Mouse (Mus musculus): Measurements from ENCODE around the gene Cd79b. TPM values are rescaled to one million over a fixed set of nuclear protein-coding genes. Genes with fewer than 3 reads are reported as not detected.

Cd79b gene
- total RNA-seq, 2 experiments from 2014 or later = 0.51 to 0.70 TPM

DNA sequence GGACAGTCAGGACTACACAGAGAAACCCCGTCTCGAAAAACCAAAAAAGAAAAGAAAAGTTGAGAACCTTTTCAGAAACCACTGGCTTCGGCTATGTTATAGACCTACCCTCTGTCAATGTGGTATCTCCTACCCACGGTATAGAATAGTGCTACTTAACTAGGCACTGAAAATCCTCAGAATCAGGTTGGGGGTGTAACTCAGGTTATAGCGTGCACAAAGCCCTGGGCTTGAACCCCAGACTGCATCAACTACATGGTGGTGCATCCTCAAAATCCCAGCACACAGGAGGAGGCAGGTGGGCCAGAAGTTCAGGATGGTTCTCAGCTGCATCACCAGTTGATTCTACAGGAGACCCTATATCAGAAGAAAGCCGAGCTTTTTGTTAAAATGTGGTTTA, 40.8 kb downstream of the Cd79b start:
- no peak for DNase-seq

DNA sequence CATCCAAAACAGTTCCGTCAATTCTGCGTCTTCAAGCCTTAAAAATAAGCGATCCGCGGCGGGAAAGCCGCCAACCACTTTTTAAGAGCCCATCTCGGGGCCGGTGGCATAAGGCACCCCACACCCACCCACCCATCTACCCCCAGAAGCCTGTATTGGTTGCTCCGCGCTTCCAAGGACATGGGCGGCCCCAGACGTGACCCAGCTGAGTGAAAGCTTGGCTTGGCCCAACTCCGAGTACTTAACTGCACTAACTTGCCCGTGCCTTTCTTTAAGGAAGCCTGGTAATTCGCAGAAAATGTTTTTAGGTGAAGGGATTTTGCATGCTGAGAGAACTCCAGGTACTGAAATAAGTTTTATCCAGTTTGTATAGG, 41.3 kb downstream of the Cd79b start:
- no peak for DNase-seq

DNA sequence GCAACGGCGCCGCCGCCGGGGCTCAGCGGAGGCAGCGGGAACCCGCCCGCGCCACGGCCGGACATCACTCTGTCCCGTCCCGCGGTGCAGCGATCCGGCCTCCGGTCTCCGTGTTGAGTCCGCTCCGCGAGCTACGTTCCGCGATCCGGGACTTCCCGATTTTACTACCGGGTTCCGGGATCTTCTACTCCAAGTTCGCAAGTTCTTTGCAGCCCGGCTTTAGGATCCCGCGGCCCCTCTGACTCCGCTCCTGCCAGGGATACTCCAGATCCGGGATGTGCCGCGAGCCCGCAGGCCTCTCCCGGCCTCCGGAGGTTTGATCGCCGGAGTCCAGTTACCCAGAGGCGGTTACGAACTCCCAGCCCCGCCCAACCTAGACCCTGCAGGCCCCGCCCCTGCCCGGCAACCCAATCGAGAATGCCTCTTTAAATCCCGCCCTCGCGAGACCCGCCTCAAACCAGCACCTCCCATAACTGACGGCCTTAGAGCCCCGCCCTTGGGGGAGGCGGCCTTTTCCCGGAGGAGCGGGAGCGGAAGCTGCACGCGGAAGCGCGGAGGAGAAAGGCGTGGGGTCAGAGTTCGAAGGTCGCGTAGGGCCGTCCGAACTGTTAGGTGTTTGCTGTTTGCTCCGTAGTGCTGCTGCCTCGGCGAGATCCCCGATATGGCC, 41.8 kb downstream of the Cd79b start, which contains the start of gene Smarcd2:
Smarcd2 (minus strand) TSS at position 329 of the 667 bp plus-strand sequence.
- peak; percentile 100 for DNase-seq

DNA sequence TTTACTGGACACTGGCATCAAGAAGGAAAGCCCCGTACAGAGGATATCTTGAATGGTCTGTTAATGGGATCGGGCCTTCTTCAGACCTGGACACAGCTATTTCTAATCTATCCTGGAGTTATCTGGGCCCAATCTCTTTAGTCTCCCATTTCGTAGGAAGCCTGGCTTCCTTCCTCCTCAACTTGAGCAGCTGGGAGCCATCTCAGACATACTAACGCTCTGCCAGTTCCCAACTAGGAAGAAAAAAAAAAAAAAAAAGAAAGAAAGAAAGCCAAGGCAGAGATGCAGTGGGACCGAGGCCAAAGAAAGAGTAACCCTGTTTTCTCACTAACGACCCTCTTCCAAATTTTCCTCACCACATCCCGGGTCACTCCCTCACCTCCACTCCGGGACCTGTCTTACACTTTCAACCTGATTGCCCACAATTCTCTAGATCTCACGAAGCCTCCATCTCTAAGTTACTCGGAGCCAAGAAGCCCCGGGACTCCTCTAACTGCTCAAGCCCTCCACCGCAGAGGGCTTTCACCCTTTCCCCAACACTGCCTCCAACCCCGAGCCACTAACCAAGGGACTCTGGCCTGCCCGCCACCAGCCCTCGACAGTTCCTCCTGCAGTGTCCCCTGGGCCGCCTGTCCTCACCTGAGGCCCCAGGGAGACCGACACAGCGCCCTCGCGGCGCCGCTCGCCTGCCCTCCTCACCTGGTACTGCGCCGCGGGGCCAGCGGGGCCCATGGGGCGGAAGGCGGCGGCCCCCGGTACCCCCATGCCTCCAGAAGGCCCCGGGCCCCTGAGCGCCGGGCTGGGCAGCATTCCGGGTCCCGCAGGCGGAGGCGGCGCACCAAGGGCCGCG, 42.5 kb downstream of the Cd79b start:
- no peak for DNase-seq

DNA sequence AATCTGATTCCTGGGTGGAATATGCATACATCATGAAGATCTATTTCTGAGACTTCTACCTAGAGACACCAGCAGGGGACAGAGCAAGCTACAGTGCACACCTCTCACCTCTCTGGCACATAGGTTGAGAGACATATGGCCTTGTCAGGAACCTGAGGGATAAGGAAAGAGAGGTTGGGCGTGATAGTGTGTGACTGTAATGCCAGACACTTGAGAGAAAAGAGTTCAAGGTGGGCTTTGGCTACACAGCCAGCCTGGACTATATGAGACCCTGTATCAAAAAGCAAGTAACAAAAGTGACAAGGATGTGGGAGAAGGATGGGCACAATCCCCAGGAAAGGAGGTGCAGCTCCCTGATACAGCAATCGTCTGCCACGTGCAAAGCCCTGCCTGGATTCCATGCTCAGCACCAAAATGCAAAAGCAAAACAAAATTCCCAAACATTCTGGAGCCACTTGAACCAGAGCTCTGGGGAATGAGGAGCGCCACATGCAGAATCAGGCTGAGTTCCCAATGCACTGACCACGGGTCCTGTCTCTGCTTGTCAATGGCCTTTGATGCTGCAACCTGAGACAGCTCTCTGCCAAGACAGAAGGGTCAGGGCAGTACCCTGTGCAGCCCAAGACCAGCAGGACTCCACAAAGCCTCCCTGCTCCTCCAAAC, 43.3 kb downstream of the Cd79b start:
- DNase-seq = peak; percentile 49

DNA sequence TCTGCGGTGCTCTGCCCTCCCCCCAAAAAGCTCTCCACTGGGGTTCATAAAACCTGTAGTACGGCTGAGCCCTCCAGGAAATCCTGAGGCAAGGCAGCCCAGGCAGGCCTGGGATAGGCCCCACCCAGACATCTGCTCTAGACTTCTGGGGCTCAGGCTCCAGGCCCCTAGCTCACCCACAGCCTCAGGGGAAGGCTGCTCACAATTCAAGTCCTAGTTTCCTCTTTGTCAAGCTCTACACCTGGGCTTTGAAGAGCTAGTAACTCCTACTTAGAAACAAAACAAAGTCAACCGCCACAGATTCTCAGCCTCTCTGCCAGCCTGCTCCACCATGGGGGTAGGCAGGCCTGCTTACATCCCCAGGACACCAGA, 45.5 kb downstream of the Cd79b start:
- peak; percentile 57 for DNase-seq

- DNase-seq = peak; percentile 96
Measured at GRCm38 (mm10) chr11:106268326-106269059, 46.1 kb downstream of the Cd79b start.

DNA sequence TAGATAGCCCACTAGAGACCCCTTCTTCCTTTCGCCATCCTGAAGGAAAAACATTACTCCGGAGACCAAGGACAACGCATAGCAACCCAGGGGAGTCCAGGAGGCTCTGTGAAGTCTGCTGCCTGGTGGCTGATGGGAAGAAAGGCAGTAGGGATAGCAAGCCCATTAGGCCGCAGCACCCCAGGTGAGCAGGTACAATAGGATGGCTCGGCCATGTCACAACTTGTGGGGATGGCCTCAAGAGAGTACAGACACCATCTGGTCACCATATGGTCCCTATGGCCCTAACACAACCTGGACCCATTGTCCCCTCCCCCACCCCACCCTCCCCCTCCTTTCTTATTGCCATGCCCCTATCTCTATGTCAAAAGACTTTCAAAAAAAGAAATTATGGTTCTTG, 46.7 kb downstream of the Cd79b start:
- DNase-seq = no peak

DNA sequence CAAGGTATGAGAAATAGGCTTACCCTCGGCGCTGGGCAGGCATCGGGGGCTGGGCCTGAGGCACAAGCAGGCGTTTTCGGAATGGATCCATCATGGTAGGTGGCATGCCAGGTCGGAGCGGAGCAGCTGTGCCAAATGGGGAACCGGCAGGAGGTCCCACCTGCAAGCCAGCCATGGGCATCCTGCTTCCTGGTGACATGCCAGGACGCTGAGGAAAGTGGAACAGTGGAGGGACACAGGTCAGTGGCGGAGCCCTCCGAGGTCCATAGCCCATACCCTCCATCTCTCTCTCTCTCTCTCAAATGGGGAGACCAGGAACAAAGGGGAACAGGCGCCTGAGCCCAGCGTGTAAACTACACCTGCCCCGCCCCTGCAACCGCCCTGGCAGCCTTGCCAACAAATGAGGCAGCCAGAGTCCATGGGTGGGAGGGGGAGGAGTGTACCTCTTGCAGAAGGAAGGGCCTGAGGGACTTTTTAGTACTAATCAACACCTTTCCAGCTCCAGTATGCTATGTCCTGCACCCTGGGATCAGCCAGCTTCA, 47.2 kb downstream of the Cd79b start:
- peak; percentile 65 for DNase-seq

GRCm38 (mm10) chr11:106266431-106266830, 48.1 kb downstream of the Cd79b start:
- DNase-seq = no peak

- no peak for DNase-seq
Measured at GRCm38 (mm10) chr11:106265570-106265969, 49.0 kb downstream of the Cd79b start.

DNA sequence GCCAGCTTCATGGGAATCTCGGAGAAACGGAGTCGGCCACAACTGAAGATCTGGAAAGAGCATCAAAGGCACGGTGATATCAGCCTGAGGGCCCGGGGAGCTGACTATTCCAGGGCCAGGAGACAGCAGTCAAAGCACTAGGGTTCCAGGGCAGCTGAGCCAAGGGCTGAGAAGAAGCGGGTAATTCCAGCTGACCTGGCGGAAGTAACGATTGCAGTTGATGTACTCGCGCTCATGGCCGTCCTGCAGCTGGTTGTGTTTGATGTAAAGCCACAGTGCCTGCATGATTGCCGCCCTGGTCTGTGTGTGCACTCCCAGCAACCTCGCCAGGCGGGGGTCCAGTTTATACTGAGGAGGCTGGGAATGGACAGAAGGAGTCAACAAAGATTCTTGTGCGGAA, 49.6 kb downstream of the Cd79b start:
- DNase-seq = no peak

- no peak for DNase-seq
Measured at GRCm38 (mm10) chr11:106263963-106264362, 50.6 kb downstream of the Cd79b start.

Other genes with a start within 250 kb of the Cd79b start
- 10 to 100 TPM; 42.1 to 44.3 TPM for gene Taco1, start 248.7 kb downstream of the Cd79b start, total RNA-seq (2021)
- 10 to 100 TPM; 18.5 to 20.8 TPM for gene Map3k3, start 230.1 kb downstream of the Cd79b start, total RNA-seq (2021)
- gene Gm10840, start 153.9 kb downstream of the Cd79b start, total RNA-seq (2021) = not detected
- 1 to 10 TPM; 1.9 to 3.3 TPM for gene Limd2, start 153.9 kb downstream of the Cd79b start, total RNA-seq (2021)
- gene Strada, start 112.6 kb downstream of the Cd79b start, total RNA-seq (2021) = 10 to 100 TPM in 1 of 2 experiments, 1 to 10 TPM in 1; 9.8 to 10.2 TPM
- 10 to 100 TPM; 58.1 to 69.1 TPM for gene Ccdc47, start 98.4 kb downstream of the Cd79b start, total RNA-seq (2021)
- 10 to 100 TPM; 20.2 to 20.7 TPM for gene Ddx42, start 97.8 kb downstream of the Cd79b start, total RNA-seq (2021)
- 10 to 100 TPM; 19.4 to 21.9 TPM for gene Ftsj3, start 58.7 kb downstream of the Cd79b start, total RNA-seq (2021)
- 100 to 1,000 TPM; 126 to 130 TPM for gene Psmc5, start 58.6 kb downstream of the Cd79b start, total RNA-seq (2021)
- gene Smarcd2, start 41.8 kb downstream of the Cd79b start, total RNA-seq (2021) = 10 to 100 TPM; 10.3 to 16.6 TPM
- gene Tcam1, start 38.1 kb downstream of the Cd79b start, total RNA-seq (2021) = under 1 TPM in 1 of 2 experiments, not detected in 1; 0.08 TPM
- not detected for gene Gh, start 12.9 kb downstream of the Cd79b start, total RNA-seq (2021)
- 100 to 1,000 TPM; 310 to 342 TPM for gene Scn4a, start 38.5 kb upstream of the Cd79b start, total RNA-seq (2021)
- gene Prr29, start 50.7 kb upstream of the Cd79b start, total RNA-seq (2021) = 1 to 10 TPM; 7.0 to 8.0 TPM
- gene Icam2, start 73.3 kb upstream of the Cd79b start, total RNA-seq (2021) = 1 to 10 TPM; 4.3 to 7.2 TPM
- gene Ern1, start 173.1 kb upstream of the Cd79b start, total RNA-seq (2021) = 1 to 10 TPM; 7.0 to 7.2 TPM

Measured in gastrocnemius, postnatal 25 days (tissue).